Mouse (Mus musculus) cerebellum, adult 2 months (tissue): ENCODE measurements around the gene 4930486L24Rik.

ENCODE experiments used
- CTCF ChIP-seq: fragments of 200-500 bp; IDR thresholded peaks from 2 replicates; pipeline ENCODE4 v1.5.1; 2011; ENCODE audit warnings: low read depth, mild to moderate bottlenecking, control low read depth, low read length, moderate library complexity, borderline replicate concordance; ENCODE audit not compliant: insufficient read depth
- POLR2A ChIP-seq: fragments of 200-500 bp; IDR thresholded peaks from 2 replicates; pipeline ENCODE4 v1.6.1; 2011; ENCODE audit warnings: low read length, control low read depth, borderline replicate concordance; ENCODE audit not compliant: insufficient read depth

- TF ChIP-seq POLR2A (no peak), CTCF (no peak)
These were observed 61.5 kb downstream of the 4930486L24Rik start, which contains the start of gene Ctsll3 for GRCm38 (mm10) chr13:60802749-60803148.
